Mouse (Mus musculus) urinary bladder, postnatal 10 days (tissue): ENCODE measurements at regions not wholly inside any gene's neighbourhood (a gene's known extent, or its start where the extent isn't known, plus 50 kb on each side); places are given as distances from the start of the nearest gene placed in this dataset.

Experiments
- DNase-seq: peaks from one replicate; pipeline ENCODE4 v3.0.0; 2022; ENCODE audit warnings: low spot score

DNA sequence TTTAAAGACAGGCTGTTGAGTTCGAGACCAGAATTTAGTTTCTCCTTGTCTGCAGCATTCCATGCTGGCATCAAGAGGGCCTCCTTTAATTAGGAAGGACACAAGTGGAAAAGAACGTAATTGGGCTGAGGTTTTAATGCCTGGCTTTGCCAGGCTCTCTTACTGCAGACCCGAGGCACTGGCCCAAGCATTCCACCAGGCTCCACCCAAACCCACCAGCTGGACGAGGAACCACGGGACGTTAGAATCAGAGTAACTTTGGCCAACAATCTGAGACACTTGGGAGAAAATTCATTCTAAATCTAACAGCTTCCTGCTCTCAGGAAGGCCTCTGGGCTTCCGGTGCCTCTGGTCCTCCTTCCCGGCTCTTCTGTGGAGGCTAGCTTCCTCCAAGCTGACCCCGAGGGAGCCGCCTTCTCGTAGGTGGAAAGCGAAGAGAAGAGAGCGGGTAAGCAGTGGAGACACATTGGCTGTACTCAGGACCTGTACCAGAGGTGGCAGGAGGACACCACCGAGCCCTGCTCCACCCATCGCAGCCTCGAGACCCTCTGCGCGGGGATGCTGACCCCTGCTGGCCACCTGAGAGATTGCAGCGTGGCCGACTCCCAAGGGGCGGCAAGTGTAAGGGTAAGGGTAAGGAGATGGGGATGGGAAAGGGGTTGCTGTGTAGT is 105.5 kb downstream of the Tmem17 start:
- peak; percentile 77 for DNase-seq

DNA sequence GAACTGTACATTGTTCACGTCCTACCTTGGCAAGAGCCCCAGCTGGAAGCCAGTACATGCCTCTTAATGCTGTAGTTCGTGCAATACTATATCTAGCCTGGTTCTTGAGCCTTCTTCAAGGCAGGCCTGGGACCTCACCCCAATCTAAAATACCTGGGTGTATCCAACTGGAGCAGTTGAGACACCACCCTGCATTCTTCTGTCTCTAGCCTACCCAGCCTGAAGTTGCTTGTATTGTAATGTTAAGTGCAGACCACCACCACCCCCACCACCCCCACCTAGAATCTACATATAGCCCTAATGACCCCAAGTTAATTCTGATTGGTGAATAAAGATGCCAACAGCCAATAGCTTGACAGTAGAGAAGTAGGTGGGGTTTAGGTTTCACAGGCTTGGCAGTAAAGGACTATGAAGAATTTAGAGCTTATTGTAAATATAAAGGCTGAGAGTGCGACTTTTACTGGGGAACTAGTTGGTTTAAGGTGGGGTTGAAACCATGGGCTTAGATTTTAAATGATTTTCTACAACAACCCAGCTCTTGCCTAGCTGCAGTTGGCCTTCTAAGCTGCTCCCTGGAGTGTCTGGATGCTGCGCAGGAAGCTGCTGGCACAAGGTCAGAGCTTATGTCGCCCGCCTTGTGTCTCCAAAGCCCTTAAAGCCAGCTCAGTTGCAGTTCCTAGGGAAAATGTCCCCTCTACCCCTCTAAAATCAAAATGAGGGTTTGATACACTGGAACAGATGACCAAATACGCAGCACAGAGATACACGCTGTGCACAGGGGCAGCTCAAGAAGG is 109.2 kb downstream of the Tmem17 start:
- DNase-seq = no peak

GRCm38 (mm10) chr11:22621868-22622267 is 110.0 kb downstream of the Tmem17 start:
- DNase-seq = no peak

- DNase-seq = no peak
Measured at GRCm38 (mm10) chr11:22622496-22622997, 110.7 kb downstream of the Tmem17 start.

DNA sequence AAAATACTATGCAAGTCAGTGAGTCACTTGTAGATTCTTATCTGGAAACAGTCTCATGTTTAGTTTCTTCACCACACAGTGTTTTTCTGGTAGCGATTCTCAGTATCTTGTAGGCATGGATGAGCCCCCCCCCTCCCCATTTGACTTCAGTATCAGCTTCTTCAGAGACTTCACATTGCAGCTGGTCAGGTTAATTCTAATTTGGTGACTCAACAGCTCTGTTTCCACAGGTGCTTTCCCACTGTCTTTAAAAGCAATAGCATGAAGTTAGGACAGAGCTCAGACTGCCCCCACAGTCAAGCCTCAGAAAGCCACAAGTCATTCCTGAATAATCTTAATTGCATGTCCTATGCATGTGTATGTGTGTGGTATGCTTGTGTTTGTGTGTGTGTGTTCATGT is 114.5 kb downstream of the Tmem17 start:
- DNase-seq = no peak

GRCm38 (mm10) chr11:22628497-22628896 is 116.6 kb downstream of the Tmem17 start:
- no peak for DNase-seq

- no peak for DNase-seq
Measured at GRCm38 (mm10) chr11:22628979-22629378, 117.1 kb downstream of the Tmem17 start.

- DNase-seq = no peak
Measured at GRCm38 (mm10) chr11:22629581-22629980, 117.7 kb downstream of the Tmem17 start.

- DNase-seq = no peak
Measured at GRCm38 (mm10) chr11:22629991-22630390, 118.1 kb downstream of the Tmem17 start.

DNA sequence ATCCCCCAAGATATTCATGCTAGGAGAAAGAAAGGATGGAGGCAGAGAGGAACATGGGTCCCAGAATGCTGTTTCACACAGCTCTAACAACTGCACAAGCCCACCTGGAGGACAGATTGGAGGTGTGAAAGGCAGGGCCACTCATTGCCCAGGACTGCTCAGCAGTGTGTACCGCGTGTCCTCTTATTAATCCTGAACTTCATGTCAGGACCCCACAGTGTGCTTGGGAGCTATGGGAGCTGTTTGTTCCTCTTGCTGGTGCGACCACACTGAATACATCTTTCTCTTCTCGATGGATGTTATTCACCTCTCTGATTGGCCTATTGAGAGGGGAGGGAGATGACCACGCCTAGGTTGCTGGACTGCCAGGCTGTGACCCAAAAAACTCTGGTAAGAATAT is 119.1 kb downstream of the Tmem17 start:
- no peak for DNase-seq

DNA sequence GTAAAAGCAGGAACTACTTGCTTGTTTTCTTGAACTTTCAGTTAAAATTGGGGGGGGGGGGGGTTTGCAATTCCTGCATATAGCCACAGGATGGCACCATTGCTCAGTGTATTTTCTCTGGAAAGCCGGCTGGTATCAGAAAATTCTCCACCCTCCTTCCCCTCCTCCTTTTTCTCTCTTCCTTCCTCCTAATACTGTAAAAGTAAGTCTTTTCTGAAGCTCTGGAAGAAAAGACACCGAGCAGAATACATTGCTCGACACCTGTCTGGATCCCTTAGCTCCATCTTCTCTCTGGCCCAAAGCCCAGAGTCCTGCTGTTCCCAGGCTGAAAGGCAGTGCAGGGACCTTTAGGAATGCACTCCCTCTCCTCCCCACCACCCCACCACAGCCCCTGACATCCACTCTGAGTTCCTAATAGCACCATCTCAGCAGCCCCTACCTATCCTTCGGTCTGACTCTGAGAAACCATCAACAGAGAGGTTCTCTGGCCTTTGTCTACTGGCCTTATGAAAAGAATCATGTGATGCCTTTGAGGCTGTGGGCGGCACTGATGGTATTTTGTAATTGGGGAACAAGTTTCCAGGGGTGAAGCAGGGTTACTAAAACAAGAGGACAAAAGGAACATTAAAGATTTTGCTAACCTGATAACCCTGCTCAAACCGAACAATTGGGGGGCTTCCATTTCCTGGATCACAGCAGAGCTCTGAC is 119.9 kb downstream of the Tmem17 start:
- no peak for DNase-seq

- no peak for DNase-seq
Measured at GRCm38 (mm10) chr11:22632314-22632700, 120.4 kb downstream of the Tmem17 start.

DNA sequence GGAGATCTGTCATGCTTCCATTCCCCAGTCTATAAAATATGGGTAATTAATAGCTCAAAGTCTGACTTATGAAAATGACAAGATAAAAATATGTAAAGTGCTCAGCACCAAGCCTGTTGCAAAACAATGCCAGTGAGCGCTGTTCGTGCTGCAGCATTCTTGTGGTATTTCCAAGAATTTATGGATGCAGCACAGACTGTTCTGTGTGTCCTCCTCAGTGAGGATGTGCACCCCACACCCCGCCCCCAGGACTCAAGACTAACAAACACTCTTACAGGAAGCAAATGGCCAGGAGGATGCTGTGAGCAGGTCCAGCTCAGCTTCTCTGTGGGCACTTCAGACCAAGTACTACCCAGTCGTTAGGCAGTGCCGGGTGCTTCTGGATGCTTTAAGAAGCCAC is 121.1 kb downstream of the Tmem17 start:
- no peak for DNase-seq

- no peak for DNase-seq
Measured at GRCm38 (mm10) chr11:22633961-22634360, 122.1 kb downstream of the Tmem17 start.

GRCm38 (mm10) chr11:22635021-22635420 is 123.1 kb downstream of the Tmem17 start:
- DNase-seq = no peak

DNA sequence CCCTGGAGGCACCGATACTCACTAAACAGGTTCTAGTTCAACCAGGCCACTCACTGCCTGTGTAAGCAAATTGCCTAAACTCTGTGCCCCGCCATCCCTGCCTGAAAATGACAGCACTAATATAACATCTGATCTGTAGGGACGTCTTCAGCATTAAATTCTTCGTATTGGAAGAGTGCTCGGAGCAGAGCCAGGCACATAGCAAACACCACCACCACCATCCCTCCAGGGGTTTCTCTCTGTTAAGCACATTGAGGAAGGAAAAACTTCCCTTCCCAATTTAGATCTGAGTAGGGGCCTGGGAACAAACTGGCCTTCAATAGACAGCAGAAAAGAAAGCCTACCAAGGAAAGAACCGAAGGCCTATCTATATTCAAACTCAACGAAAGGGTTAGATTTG is 124.4 kb downstream of the Tmem17 start:
- no peak for DNase-seq

DNA sequence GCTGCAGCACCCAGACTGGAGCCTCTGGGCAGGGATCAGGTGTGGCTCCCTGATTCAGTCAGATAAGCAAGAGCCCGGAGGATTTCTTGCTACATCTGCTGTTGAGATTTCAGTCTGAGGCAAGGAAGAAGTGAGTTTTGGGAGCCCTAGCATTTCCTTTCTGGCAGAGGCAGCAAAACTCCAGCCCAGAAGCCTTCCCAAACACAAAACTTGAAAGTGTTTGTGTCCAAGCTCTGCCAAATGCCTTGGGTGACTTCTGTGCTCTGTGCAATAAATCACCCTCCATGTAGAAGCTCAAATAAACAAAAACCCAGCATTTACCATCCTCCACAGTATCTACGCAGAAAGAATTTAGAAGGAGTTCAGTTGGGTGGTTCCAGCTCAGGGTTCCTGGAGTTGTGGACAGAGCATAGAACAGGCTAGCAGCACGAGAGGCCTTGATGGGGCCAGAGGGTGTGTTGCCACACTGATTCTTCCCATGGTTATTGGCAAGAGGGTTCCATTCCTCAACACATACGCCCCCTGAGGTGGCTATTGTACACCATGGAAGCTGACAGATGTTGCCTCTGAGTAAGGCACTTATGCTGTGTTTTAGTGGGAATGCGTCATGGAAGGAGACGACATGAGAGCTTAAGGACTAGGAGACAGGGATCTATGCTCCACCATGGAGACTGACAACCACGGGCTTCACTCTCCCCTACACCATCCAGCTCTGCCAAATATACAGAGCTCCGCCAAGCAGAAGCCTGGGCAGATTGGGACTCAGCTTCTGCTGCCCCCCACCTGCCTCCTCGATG is 125.1 kb downstream of the Tmem17 start:
- DNase-seq = no peak

- no peak for DNase-seq
Measured at GRCm38 (mm10) chr11:22638171-22638570, 126.3 kb downstream of the Tmem17 start.

GRCm38 (mm10) chr11:22638700-22639099 is 126.8 kb downstream of the Tmem17 start:
- DNase-seq = no peak

- no peak for DNase-seq
Measured at GRCm38 (mm10) chr11:22640371-22640990, 128.6 kb downstream of the Tmem17 start.

- DNase-seq = no peak
Measured at GRCm38 (mm10) chr11:22641450-22641849, 129.6 kb downstream of the Tmem17 start.
